Mouse (Mus musculus): ENCODE measurements at regions not wholly inside any gene's neighbourhood (a gene's known extent, or its start where the extent isn't known, plus 50 kb on each side); places are given as distances from the start of the nearest gene placed in this dataset.

DNA sequence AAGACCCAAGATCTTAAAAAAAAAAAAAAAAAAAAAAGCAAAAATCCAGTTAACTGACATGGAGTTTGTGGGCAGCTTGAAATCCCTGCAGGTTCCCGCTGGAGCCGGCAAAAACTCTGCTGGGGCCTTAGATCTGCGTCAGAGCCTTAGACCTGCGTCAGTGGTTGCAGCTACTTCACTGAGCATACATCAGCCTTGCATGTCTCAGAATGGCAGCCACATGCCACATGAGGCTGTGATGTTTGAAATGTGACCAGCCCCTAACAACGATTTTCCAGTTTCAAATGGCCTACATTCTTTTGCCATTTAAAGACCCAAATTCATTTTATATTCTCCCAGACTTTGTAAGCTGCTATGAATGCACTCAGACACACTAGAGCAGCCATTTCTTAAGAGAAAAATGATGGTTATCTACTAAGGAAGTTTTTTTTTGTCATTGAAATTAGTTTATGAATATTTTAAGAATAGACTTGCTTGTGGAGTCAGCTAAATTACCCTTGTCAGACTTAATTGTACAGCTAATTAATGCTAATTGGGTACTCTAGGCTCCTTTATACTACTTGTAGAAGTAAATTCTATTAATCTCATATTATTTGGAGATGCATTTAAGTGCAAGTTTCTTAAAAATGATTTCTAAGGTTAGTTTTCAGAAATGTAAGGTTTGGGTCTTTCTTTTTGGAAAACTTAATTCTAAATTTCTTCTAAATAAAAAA is 70.8 kb downstream of the Toporsl start:
- no peak for DNase-seq (ENCODE audit: low read depth, low spot score)

DNA sequence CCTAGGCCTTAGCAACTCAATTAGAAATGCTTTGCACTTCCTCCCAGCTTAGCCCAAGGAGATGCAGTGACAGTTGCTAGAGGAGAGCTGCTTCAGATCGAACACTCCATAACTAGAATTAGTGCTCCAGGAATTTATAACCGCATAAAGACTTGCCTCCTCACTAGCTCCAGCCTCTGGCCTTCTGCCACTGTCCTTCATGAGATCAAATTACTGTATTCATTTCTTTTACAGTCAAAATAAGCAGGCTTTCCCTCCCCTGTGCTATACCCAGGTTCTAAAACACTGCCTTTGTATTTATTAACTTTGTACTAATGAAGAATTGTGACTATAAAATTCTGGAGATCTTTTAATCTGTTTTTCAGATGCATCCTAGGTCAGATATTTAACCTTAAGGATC is 104.8 kb upstream of the Olfr275 start:
- DNase-seq (ENCODE audit: low read depth, low spot score): no peak

DNA sequence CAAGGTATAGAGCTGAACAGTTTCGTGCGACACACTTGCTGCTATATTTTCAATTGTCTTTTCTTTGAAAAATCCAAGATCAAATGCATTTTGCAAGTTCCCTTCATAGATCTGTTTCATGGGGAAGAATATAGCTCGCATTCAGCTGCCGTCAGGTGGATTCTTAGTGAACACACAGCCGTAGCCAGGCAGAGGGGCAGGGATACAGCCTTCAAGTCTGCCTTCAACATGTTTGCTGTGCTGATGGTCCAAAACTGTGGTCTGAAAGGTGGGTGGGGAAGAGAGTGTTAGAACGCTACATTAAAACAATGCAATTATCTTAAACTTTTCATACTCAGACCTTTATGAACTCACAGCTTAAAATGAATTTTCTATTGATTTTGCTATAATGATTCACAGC is 88.2 kb upstream of the Olfr275 start:
- DNase-seq (ENCODE audit: low read depth, low spot score): no peak

DNA sequence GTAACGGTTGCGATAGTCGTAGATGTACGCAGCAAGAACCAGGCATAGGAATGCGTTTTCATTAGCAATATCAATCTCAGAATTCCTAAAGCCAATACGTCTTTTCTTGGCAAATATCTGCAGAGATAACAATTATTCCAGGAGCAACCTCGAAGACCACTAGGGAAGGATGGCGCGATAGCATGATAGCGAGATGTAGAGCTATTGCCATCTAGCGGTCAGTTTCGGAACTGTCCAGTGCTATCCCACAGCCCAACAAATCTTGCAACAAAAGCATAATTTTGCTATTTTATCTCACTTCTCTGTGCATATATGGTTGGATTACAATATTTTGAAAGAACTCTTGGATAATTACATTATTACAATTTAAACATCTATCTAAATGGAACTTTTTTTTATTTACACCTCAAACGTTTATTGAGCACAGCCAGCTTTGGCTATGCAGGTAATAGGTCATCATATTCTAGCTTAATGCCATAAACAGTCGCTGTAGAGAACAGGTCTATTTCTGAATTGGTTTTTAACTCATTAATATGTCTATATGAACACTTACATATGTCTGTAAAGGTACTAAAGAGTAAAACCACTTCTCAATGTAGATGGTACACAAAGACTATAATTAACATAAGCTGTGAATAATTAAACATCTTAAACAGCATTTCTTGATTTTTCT is 87.6 kb upstream of the Olfr275 start:
- peak; percentile 31 for DNase-seq (ENCODE audit: low read depth, low spot score)

DNA sequence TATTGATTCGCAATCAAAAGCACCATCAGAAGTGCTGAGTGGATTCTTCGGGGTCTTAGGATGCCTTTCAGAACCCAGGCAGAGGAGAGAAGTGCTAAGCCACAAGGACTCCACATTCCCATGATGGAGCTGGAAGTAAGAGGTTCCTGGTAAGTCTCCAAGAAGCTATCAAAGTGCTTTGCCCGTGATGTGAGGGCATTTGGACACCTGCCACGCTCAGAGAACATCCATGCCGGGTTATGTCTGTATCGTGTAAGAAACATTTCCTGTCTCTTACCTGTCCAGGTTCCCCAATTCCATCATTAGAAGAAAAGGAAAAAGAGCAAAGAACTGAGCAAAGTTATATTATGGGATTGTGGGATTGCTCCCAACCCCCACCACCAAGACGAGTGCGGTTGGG is 81.3 kb upstream of the Olfr275 start:
- no peak for DNase-seq (ENCODE audit: low read depth, low spot score)

DNA sequence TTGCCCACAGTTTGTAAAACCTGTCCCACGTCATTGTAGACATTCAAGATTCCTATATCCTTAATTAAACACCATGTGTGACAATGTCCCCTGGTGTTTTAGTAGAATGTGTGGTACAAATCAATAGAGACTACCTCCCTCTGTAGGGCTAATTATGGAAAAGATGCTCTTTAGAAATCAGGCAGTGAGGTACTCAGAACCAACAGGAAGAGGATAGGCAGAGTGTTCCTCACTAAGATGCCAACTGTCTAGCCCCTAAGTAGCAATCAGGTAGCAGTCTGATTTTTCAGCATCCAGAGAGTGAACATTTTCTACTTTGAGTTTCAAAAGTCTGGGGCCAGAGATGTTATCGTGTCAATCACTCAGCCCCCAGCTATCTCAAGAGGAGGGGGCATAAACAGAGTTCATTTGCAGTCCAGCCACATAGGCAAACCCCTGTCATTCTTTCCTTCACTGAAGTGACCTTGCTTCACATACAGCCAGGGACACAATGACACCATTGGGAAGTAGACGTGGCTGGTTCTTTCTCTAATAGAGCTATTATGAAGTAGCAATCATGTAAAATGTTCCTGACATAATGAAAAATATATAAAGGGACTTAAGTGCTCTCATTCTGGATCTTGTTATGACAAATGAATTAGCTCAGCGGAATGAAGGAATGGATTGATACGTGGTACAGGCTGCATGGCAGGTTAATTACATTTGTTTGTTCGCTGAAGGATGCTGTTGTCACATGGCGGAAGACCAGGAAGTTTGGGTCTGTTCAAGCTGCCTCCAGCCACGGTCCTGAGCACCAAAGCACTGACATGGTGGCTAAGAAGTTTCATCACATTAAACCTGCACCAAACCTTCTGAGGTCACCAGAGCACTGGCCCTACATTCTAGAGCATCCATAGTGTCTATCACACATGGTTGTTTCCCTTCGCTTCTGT is 74.6 kb upstream of the Olfr275 start:
- DNase-seq (ENCODE audit: low read depth, low spot score): no peak

DNA sequence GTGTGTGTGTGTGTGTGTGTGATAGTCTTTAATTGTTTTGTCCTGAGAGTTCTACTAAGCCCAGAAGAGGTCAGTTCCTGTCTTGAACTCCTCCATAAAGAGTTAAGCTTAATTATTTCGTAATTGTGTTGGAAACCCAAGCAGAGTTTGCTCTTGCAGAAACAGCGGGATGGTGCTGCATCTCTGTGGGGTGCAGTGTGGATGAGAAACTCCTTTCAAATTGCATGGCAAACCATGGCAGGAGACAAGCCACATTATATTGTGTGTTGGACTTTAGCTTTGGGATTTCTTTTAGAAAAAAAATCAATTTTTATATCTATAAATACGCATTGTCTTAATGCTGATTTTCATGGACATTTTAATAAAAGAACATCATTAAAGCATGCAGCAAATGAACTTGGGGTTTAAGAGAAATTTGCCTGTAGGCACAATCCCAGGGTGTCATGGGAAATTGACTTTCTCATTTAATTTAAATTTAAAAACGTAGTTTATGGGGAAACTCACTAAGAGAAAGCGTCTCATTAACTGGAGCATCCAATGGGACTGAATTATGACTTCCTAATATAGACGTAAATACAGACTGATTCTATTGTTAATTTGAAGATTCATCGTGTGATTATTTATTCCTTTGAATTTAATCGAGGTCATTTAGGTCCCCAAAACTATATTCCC is 61.4 kb upstream of the Olfr275 start:
- no peak for DNase-seq (ENCODE audit: low read depth, low spot score)

All from A20 (cell line).